8 mouse cellular contexts compared by ENCODE assay signal in the genomic region with DNA sequence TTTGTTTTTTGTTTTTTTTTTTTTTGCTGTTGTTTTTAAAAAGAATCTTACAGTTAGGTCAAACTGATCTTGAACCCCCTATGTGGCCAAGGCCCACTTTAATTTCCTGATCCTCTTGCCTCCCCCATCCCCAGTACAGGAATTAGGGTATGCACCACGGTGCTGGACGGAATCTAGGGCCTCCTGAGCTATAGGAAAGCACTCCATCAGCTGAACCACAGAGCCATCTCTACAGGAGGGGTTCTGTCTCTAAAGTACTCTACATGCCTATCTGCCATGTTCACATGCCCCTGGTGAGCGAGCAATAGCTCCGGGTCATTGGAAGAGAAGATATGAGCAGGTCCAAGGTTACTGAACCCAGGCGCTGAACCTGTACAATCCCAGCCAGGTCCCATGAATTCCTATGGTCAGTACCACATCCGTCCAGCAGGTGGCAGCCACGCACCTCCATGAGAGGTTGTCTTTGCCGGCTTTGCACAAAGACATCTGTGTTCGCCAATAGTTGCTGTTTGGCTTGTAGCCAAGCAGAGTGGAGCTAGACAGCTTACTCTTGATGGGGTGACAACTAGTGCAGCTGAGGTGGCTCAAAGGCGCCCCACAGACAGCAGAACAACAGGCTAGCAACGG.
DNase-seq lines count a peak whose midpoint lies in the region; ATAC-seq and TF ChIP-seq lines count a peak whose summit lies in the region.

No protein-coding gene starts in this region.

- H3K4me1 ChIP-seq in embryonic facial prominence, embryonic 11.5 days (ENCODE audit: control insufficient read depth, insufficient read depth, low read length) = no peaks in the 10 kb centered on the region
- no peaks in the 10 kb centered on the region for H3K4me1 ChIP-seq in kidney, adult 2 months (ENCODE audit: control insufficient read depth, insufficient read depth, low read length)
- H3K4me1 ChIP-seq in limb, embryonic 11.5 days (ENCODE audit: control insufficient read depth, insufficient read depth, low read length) = peaks cover 6% of the 10 kb centered on the region; the same call in 1 of the 2 replicates

- peak; percentile 83 for ATAC-seq in embryonic facial prominence, embryonic 11.5 days (replicated peaks; ENCODE audit: insufficient number of reproducible peaks, low FRiP score, low TSS enrichment, low read depth)
- peak; percentile 79 for ATAC-seq in limb, embryonic 11.5 days (ENCODE audit: insufficient number of reproducible peaks, low FRiP score, low TSS enrichment, low read depth)

- peak; percentile 97 for TF ChIP-seq CTCF in kidney, adult 2 months (conservative IDR thresholded peaks at IDR 0.05; ENCODE audit: insufficient read depth, insufficient read length, low read depth, low read length)

- H3K27ac ChIP-seq in embryonic facial prominence, embryonic 11.5 days (replicated peaks; ENCODE audit: low read depth, low read length) = no peak overlapping the region
- H3K27ac ChIP-seq in kidney, adult 2 months (ENCODE audit: insufficient read depth, low read depth, low read length) = no peak overlapping the region
- H3K27ac ChIP-seq in limb, embryonic 11.5 days (replicated peaks; ENCODE audit: low read depth, low read length) = peak overlapping the region; percentile 72; the same call in 1 of the 2 replicates

- no peak overlapping the region for H3K4me3 ChIP-seq in embryonic facial prominence, embryonic 11.5 days (ENCODE audit: low read depth, low read length)
- H3K4me3 ChIP-seq in kidney, adult 2 months (ENCODE audit: insufficient read depth, low read depth, low read length) = no peak overlapping the region
- no peak overlapping the region for H3K4me3 ChIP-seq in limb, embryonic 11.5 days (ENCODE audit: low read depth, low read length)

- no peaks in the 10 kb centered on the region for H3K36me3 ChIP-seq in embryonic facial prominence, embryonic 11.5 days (replicated peaks; ENCODE audit: control insufficient read depth, insufficient read depth, low read depth, low read length)
- H3K36me3 ChIP-seq in kidney, adult 2 months (ENCODE audit: control insufficient read depth, insufficient read depth, low read length) = no peaks in the 10 kb centered on the region
- H3K36me3 ChIP-seq in limb, embryonic 11.5 days (ENCODE audit: control insufficient read depth, insufficient read depth, low read length) = no peaks in the 10 kb centered on the region; the same call in 1 of the 2 replicates

- WGBS in embryonic facial prominence, embryonic 11.5 days = 15% methylated on average over 11 of the region's 11 CpGs
- 16% methylated on average over 11 of the region's 11 CpGs for WGBS in kidney, adult 2 months
- 19% methylated on average over 11 of the region's 11 CpGs for WGBS in limb, embryonic 11.5 days

- H3K9me3 ChIP-seq in embryonic facial prominence, embryonic 11.5 days (replicated peaks; ENCODE audit: control insufficient read depth, low read length) = no peaks in the 10 kb centered on the region
- peaks cover 6% of the 10 kb centered on the region for H3K9me3 ChIP-seq in limb, embryonic 11.5 days (ENCODE audit: control insufficient read depth, low read length)

- peak; percentile 91 for DNase-seq in 3T3-L1 (ENCODE audit: low read depth, low spot score)
- DNase-seq in adrenal gland, postnatal 14 days = peak; percentile 91
- peak; percentile 97 for DNase-seq in embryonic facial prominence, embryonic 11.5 days (ENCODE audit: low spot score)
- DNase-seq in heart, adult 18-20 months = peak; percentile 81 to 95
- peak; percentile 88 for DNase-seq in kidney, adult 2 months
- peak; percentile 99 for DNase-seq in limb, embryonic 11.5 days (ENCODE audit: low spot score)
- DNase-seq in monocyte, adult 2 months (ENCODE audit: low read depth in 1 of 2, low spot score in 2 of 2) = peak; percentile 32 to 65
- peak; percentile 68 to 75 for DNase-seq in spleen, postnatal 36 days (ENCODE audit: low spot score in 2 of 2)

- H3K27me3 ChIP-seq in embryonic facial prominence, embryonic 11.5 days (ENCODE audit: control insufficient read depth, insufficient read depth, low read length) = no peaks in the 10 kb centered on the region
- no peaks in the 10 kb centered on the region for H3K27me3 ChIP-seq in kidney, adult 2 months (replicated peaks; ENCODE audit: control insufficient read depth, insufficient read depth, low read length)
- no peaks in the 10 kb centered on the region for H3K27me3 ChIP-seq in limb, embryonic 11.5 days (ENCODE audit: control insufficient read depth, insufficient read depth, low read length)

- no peak for TF ChIP-seq POLR2A in kidney, adult 2 months (IDR thresholded peaks at IDR 0.05; ENCODE audit: low read depth, low read length)

- H3K4me2 ChIP-seq in embryonic facial prominence, embryonic 11.5 days (ENCODE audit: low read depth, low read length) = no peak overlapping the region
- H3K4me2 ChIP-seq in limb, embryonic 11.5 days (ENCODE audit: low read depth, severe bottlenecking) = 0 out of 2 replicates have a peak overlapping the region, but pooled peaks have one; percentile 15

- no peak overlapping the region for H3K9ac ChIP-seq in embryonic facial prominence, embryonic 11.5 days (replicated peaks; ENCODE audit: low read length)
- no peak overlapping the region for H3K9ac ChIP-seq in limb, embryonic 11.5 days (ENCODE audit: low read length)

Comparison
In these comparisons a context has a peak if more than half of its experiments do, and no peak if none do; other contexts are left out.
1. DNase-seq: peak in every context shown above with its lines; median percentile 99 in limb, embryonic 11.5 days; 97 in embryonic facial prominence, embryonic 11.5 days; 91 in 3T3-L1; 91 in adrenal gland, postnatal 14 days; 88 in heart, adult 18-20 months; 88 in kidney, adult 2 months; 72 in spleen, postnatal 36 days; 48 in monocyte, adult 2 months.